Mouse (Mus musculus) intestine, embryonic 16.5 days (tissue): ENCODE results near the gene Pum3. TPM values are rescaled to one million over a fixed set of nuclear protein-coding genes. Genes with fewer than 3 reads are reported as not detected.
"Not testable (repeated sequence)": the region's sequence is repeated elsewhere in the genome, so short reads cannot be mapped to it uniquely, and the experiment has no call there.

Experiments
- ATAC-seq: fragments of 200-750 bp; cut with Nextera tagmentation; 2 replicates; pipeline ENCODE4 v1.8.0; 2017; ENCODE audit warnings: moderate TSS enrichment, moderate library complexity
- H3K27ac ChIP-seq: fragments of 300-500 bp; sonication (generic); 2 replicates; pipeline ENCODE4 v1.5.1; 2014; ENCODE audit warnings: mild to moderate bottlenecking, low read length
- H3K27me3 ChIP-seq: fragments of 300-500 bp; sonication (generic); replicated peaks from 2 replicates; pipeline ENCODE4 v1.6.1; 2014; ENCODE audit warnings: low read length, control low read depth, mixed read lengths; ENCODE audit not compliant: control insufficient read depth, insufficient read depth
- H3K36me3 ChIP-seq: fragments of 300-500 bp; sonication (generic); 2 replicates; pipeline ENCODE4 v1.6.1; 2014; ENCODE audit warnings: low read length, control low read depth; ENCODE audit not compliant: control insufficient read depth, insufficient read depth
- H3K4me1 ChIP-seq: fragments of 300-500 bp; sonication (generic); 2 replicates; pipeline ENCODE4 v1.6.1; 2014; ENCODE audit warnings: low read length, control low read depth, mixed read lengths; ENCODE audit not compliant: control insufficient read depth, insufficient read depth
- H3K4me2 ChIP-seq: fragments of 300-500 bp; sonication (generic); 2 replicates; pipeline ENCODE4 v1.6.1; 2014; ENCODE audit warnings: low read depth, low read length, control low read depth
- H3K4me3 ChIP-seq: fragments of 300-500 bp; sonication (generic); 2 replicates; pipeline ENCODE4 v1.5.1; 2014; ENCODE audit warnings: mild to moderate bottlenecking, low read length
- H3K9ac ChIP-seq: fragments of 300-500 bp; sonication (generic); 2 replicates; pipeline ENCODE4 v1.6.1; 2014; ENCODE audit warnings: low read depth, low read length
- H3K9me3 ChIP-seq: fragments of 300-500 bp; sonication (generic); 2 replicates; pipeline ENCODE4 v1.6.1; 2016; ENCODE audit warnings: low read length, control low read depth; ENCODE audit not compliant: control insufficient read depth
- WGBS: fragments of 180-500 bp; shearing (Covaris S2); extraction: QIAGEN DNeasy Blood & Tissue Kit; methylation state at CpG from one replicate; pipeline ENCODE4 v1.1.7; 2014; 5-methylcytosine and 5-hydroxymethylcytosine counted together
- polyA plus RNA-seq: library from polyadenylated mRNA; unstranded; fragments of >200 nt; fragmentation: Nextera tagmentation; extraction: Ambion mirVana; gene quantifications from 2 replicates; pipeline ENCODE4 v1.2.1, GENCODE M21; 2015

Pum3 gene
- polyA plus RNA-seq, 1 experiment from 2014 or later = 63.1 TPM

GRCm38 (mm10) chr19:27397223-27397622, 32.4 kb downstream of the Pum3 start:
- Histone ChIP-seq H3K27ac (no peak overlapping the region), H3K4me1 (no peaks in the 10 kb centered on the region; the same call in 1 of the 2 replicates), H3K4me2 (no peak overlapping the region), H3K36me3 (peaks cover 12% of the 10 kb centered on the region; the same call in 1 of the 2 replicates), H3K9ac (no peak overlapping the region), H3K9me3 (no peaks in the 10 kb centered on the region), H3K4me3 (no peak overlapping the region), H3K27me3 (no peaks in the 10 kb centered on the region)
- peak; percentile 68 for ATAC-seq
- 76% methylated on average over 5 of the region's 5 CpGs for WGBS

- Histone ChIP-seq H3K9ac (no peak overlapping the region), H3K9me3 (no peaks in the 10 kb centered on the region), H3K27ac (no peak overlapping the region), H3K4me2 (no peak overlapping the region), H3K36me3 (peaks cover 11% of the 10 kb centered on the region; the same call in 1 of the 2 replicates), H3K4me3 (no peak overlapping the region), H3K4me1 (no peaks in the 10 kb centered on the region; the same call in 1 of the 2 replicates), H3K27me3 (no peaks in the 10 kb centered on the region)
- WGBS = 84% methylated on average over 2 of the region's 2 CpGs
- ATAC-seq = no peak
These were observed 32.9 kb downstream of the Pum3 start for GRCm38 (mm10) chr19:27396719-27397118.

- WGBS = 90% methylated on average over 5 of the region's 5 CpGs
- ATAC-seq = no peak
These were observed 33.7 kb downstream of the Pum3 start for GRCm38 (mm10) chr19:27395936-27396335.

GRCm38 (mm10) chr19:27395481-27395880, 34.1 kb downstream of the Pum3 start:
- Histone ChIP-seq H3K4me1 (no peaks in the 10 kb centered on the region; the same call in 1 of the 2 replicates), H3K4me3 (no peak overlapping the region), H3K27ac (no peak overlapping the region), H3K36me3 (peaks cover 9% of the 10 kb centered on the region; the same call in 1 of the 2 replicates), H3K4me2 (no peak overlapping the region), H3K27me3 (no peaks in the 10 kb centered on the region), H3K9me3 (no peaks in the 10 kb centered on the region), H3K9ac (no peak overlapping the region)
- ATAC-seq = 0 out of 2 replicates have a peak, but pooled peaks have one; percentile 28
- 89% methylated on average over 8 of the region's 8 CpGs for WGBS

More at GRCm38 (mm10) chr19:27395936-27396335, 33.7 kb downstream of the Pum3 start:
- Histone ChIP-seq H3K27me3 (no peaks in the 10 kb centered on the region), H3K27ac (no peak overlapping the region), H3K9me3 (no peaks in the 10 kb centered on the region), H3K4me3 (no peak overlapping the region), H3K4me2 (no peak overlapping the region), H3K36me3 (peaks cover 9% of the 10 kb centered on the region; the same call in 1 of the 2 replicates), H3K4me1 (no peaks in the 10 kb centered on the region; the same call in 1 of the 2 replicates), H3K9ac (no peak overlapping the region)

- no peak overlapping the region for H3K27ac ChIP-seq
- H3K27me3 ChIP-seq = no peaks in the 10 kb centered on the region
- 94% methylated on average over 7 of the region's 7 CpGs for WGBS
These were observed 35.2 kb downstream of the Pum3 start for GRCm38 (mm10) chr19:27394341-27394990.

GRCm38 (mm10) chr19:27392431-27392830, 37.2 kb downstream of the Pum3 start:
- ATAC-seq = no peak
- peaks cover under 1% of the 10 kb centered on the region; the same call in 1 of the 2 replicates for H3K36me3 ChIP-seq

More at GRCm38 (mm10) chr19:27394341-27394990, 35.2 kb downstream of the Pum3 start:
- H3K4me2 ChIP-seq = no peak overlapping the region
- no peaks in the 10 kb centered on the region for H3K9me3 ChIP-seq
- no peaks in the 10 kb centered on the region; the same call in 1 of the 2 replicates for H3K4me1 ChIP-seq
- ATAC-seq = no peak
- H3K4me3 ChIP-seq = no peak overlapping the region
- H3K36me3 ChIP-seq = peaks cover 8% of the 10 kb centered on the region; the same call in 1 of the 2 replicates
- H3K9ac ChIP-seq = no peak overlapping the region

GRCm38 (mm10) chr19:27391344-27391743, 38.3 kb downstream of the Pum3 start:
- H3K9me3 ChIP-seq = no peaks in the 10 kb centered on the region
- H3K36me3 ChIP-seq = peaks cover 4% of the 10 kb centered on the region; the same call in 1 of the 2 replicates
- H3K4me1 ChIP-seq = no peaks in the 10 kb centered on the region
- H3K4me2 ChIP-seq = no peak overlapping the region
- H3K9ac ChIP-seq = no peak overlapping the region
- 86% methylated on average over 2 of the region's 2 CpGs for WGBS
- no peak for ATAC-seq
- no peaks in the 10 kb centered on the region for H3K27me3 ChIP-seq
- H3K4me3 ChIP-seq = no peak overlapping the region
- no peak overlapping the region for H3K27ac ChIP-seq

More at GRCm38 (mm10) chr19:27392431-27392830, 37.2 kb downstream of the Pum3 start:
- Histone ChIP-seq H3K4me2 (no peak overlapping the region), H3K9ac (no peak overlapping the region), H3K4me3 (no peak overlapping the region), H3K27me3 (no peaks in the 10 kb centered on the region), H3K27ac (no peak overlapping the region), H3K4me1 (no peaks in the 10 kb centered on the region), H3K9me3 (no peaks in the 10 kb centered on the region)
- 89% methylated on average over 2 of the region's 2 CpGs for WGBS

GRCm38 (mm10) chr19:27389566-27389965, 40.1 kb downstream of the Pum3 start:
- H3K4me1 ChIP-seq, H3K9me3 ChIP-seq, H3K27ac ChIP-seq, ATAC-seq, H3K4me3 ChIP-seq, H3K36me3 ChIP-seq, H3K27me3 ChIP-seq, H3K4me2 ChIP-seq, H3K9ac ChIP-seq: not testable (repeated sequence)
- WGBS = 89% methylated on average over 4 of the region's 4 CpGs

- H3K27me3 ChIP-seq = no peaks in the 10 kb centered on the region
- H3K4me2 ChIP-seq = no peak overlapping the region
- H3K9me3 ChIP-seq = no peaks in the 10 kb centered on the region
- no peak overlapping the region for H3K9ac ChIP-seq
- no peak overlapping the region for H3K4me3 ChIP-seq
- no peaks in the 10 kb centered on the region for H3K4me1 ChIP-seq
- no peak for ATAC-seq
- H3K27ac ChIP-seq = no peak overlapping the region
- 0 out of 2 replicates have a peak, but pooled peaks cover 4% of the 10 kb centered on the region for H3K36me3 ChIP-seq
These were observed 44.3 kb downstream of the Pum3 start for GRCm38 (mm10) chr19:27385304-27385703.
